Mouse (Mus musculus): ENCODE data around the gene Adamts18.

- TF ChIP-seq CTCF (IDR thresholded peaks at IDR 0.05; ENCODE audit: control insufficient read depth, insufficient read depth, insufficient replicate concordance, low read depth, low read length) (no peak), POLR2A (IDR thresholded peaks at IDR 0.05; ENCODE audit: control insufficient read depth, low read depth, low read length) (no peak)
These were observed 175.2 kb downstream of the Adamts18 start for GRCm38 (mm10) chr8:113673300-113673699.

All from testis, adult 2 months (tissue).